Mouse (Mus musculus) megakaryocyte, embryonic 14.5 days (primary cell): Measurements from ENCODE around the gene Tmem208.

Experiments used
- FLI1 ChIP-seq: IDR thresholded peaks from 2 replicates; pipeline ENCODE4 v1.6.1; 2012; ENCODE audit warnings: low read length, inconsistent platforms, mixed read lengths
- GATA1 ChIP-seq: IDR thresholded peaks from 3 replicates; pipeline ENCODE4 v1.6.1; 2012; ENCODE audit warnings: mixed read lengths, low read length, inconsistent platforms, borderline replicate concordance

DNA sequence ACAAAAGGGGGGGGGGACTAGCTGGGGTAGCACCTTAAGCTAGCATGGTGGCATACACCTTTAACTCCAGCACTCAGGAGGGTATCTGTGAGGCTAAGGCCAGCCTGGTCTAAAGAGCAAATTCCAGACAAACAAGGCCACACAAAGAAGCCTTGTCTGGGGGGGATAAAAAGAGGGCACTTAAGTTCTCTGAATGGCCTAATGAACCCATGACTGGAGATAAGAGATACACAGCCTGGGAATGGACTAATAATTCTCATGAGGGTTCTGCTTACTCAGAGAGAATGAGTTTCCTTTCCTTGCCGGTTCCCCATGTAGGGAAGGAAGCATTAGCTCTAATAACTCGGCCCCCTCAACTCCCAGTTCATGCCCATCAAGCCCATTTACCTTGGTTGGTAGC is 6.4 kb downstream of the Tmem208 start:
- TF ChIP-seq GATA1 = no peak
- TF ChIP-seq FLI1 = no peak
